Mouse (Mus musculus) forebrain, embryonic 11.5 days (tissue): ENCODE measurements at regions not wholly inside any gene's neighbourhood (a gene's known extent, or its start where the extent isn't known, plus 50 kb on each side); places are given as distances from the start of the nearest gene placed in this dataset.
A peak's percentile ranks its signal among the peaks of the same experiment; 100 is the strongest.

ENCODE experiments used
- ATAC-seq: fragments of 200-750 bp; cut with Nextera tagmentation; replicated peaks from 2 replicates; pipeline ENCODE4 v1.8.0; 2017; ENCODE audit warnings: moderate TSS enrichment; ENCODE audit not compliant: low FRiP score
- DNase-seq: peaks from one replicate; pipeline ENCODE4 v3.0.0-alpha.2; 2017; ENCODE audit warnings: low spot score
- H3K27ac ChIP-seq: fragments of 300-500 bp; sonication (generic); 2 replicates; pipeline ENCODE4 v1.5.1; 2014; ENCODE audit warnings: low read depth, low read length
- H3K27me3 ChIP-seq: fragments of 300-500 bp; sonication (generic); 2 replicates; pipeline ENCODE4 v1.6.1; 2014; ENCODE audit warnings: mild to moderate bottlenecking, low read length, mixed read lengths; ENCODE audit not compliant: control insufficient read depth, insufficient read depth
- H3K36me3 ChIP-seq: fragments of 300-500 bp; sonication (generic); 2 replicates; pipeline ENCODE4 v1.6.1; 2014; ENCODE audit warnings: mild to moderate bottlenecking, low read length, moderate library complexity, mixed read lengths; ENCODE audit not compliant: control insufficient read depth, insufficient read depth
- H3K4me1 ChIP-seq: fragments of 300-500 bp; sonication (generic); replicated peaks from 2 replicates; pipeline ENCODE4 v1.6.1; 2014; ENCODE audit warnings: low read length, mixed read lengths; ENCODE audit not compliant: control insufficient read depth, insufficient read depth
- H3K4me2 ChIP-seq: fragments of 300-500 bp; sonication (generic); 2 replicates; pipeline ENCODE4 v1.6.1; 2014; ENCODE audit warnings: low read depth, mild to moderate bottlenecking, low read length, moderate library complexity, mixed read lengths; ENCODE audit not compliant: severe bottlenecking
- H3K4me3 ChIP-seq: fragments of 300-500 bp; sonication (generic); 2 replicates; pipeline ENCODE4 v1.5.1; 2014; ENCODE audit warnings: low read depth, low read length
- H3K9ac ChIP-seq: fragments of 300-500 bp; sonication (generic); 2 replicates; pipeline ENCODE4 v1.6.1; 2014; ENCODE audit warnings: low read length
- H3K9me3 ChIP-seq: fragments of 300-500 bp; sonication (generic); 2 replicates; pipeline ENCODE4 v1.6.1; 2016; ENCODE audit warnings: low read length, mixed read lengths; ENCODE audit not compliant: control insufficient read depth
- WGBS: fragments of 180-500 bp; shearing (Covaris S2); extraction: QIAGEN DNeasy Blood & Tissue Kit; methylation state at CpG from one replicate; pipeline ENCODE4 v1.1.7; 2014; 5-methylcytosine and 5-hydroxymethylcytosine counted together

- no peak for DNase-seq
- Histone ChIP-seq H3K27ac (no peak overlapping the region), H3K4me3 (no peak overlapping the region), H3K9ac (peak overlapping the region; percentile 5; the same call in 1 of the 2 replicates), H3K4me1 (no peaks in the 10 kb centered on the region; the same call in 1 of the 2 replicates), H3K9me3 (no peaks in the 10 kb centered on the region), H3K36me3 (no peaks in the 10 kb centered on the region), H3K4me2 (peak overlapping the region; percentile 43), H3K27me3 (peaks cover 13% of the 10 kb centered on the region)
- WGBS = 19% methylated on average over 22 of the region's 22 CpGs
- no peak; the same call in 1 of the 2 replicates for ATAC-seq
Measured at GRCm38 (mm10) chr5:120251697-120252401, 135.6 kb downstream of the Rbm19 start.

- no peaks in the 10 kb centered on the region for H3K36me3 ChIP-seq
- DNase-seq (peak; percentile 62), ATAC-seq (0 out of 2 replicates have a peak, but pooled peaks have one; percentile 21)
- no peaks in the 10 kb centered on the region; the same call in 1 of the 2 replicates for H3K4me1 ChIP-seq
- peaks cover 2% of the 10 kb centered on the region; the same call in 1 of the 2 replicates for H3K9me3 ChIP-seq
- WGBS = 12% methylated on average over 8 of the region's 8 CpGs
- H3K9ac ChIP-seq = no peak overlapping the region
- H3K4me2 ChIP-seq = no peak overlapping the region
- H3K27me3 ChIP-seq = peaks cover 13% of the 10 kb centered on the region
- H3K4me3 ChIP-seq = no peak overlapping the region
- H3K27ac ChIP-seq = no peak overlapping the region
Measured at GRCm38 (mm10) chr5:120252551-120252950, 136.3 kb downstream of the Rbm19 start.

- Histone ChIP-seq H3K36me3 (no peaks in the 10 kb centered on the region), H3K9me3 (no peaks in the 10 kb centered on the region), H3K9ac (no peak overlapping the region), H3K4me1 (no peaks in the 10 kb centered on the region; the same call in 1 of the 2 replicates), H3K4me2 (no peak overlapping the region), H3K27me3 (no peaks in the 10 kb centered on the region), H3K27ac (no peak overlapping the region), H3K4me3 (no peak overlapping the region)
- DNase-seq = no peak
- 41% methylated on average over 14 of the region's 14 CpGs for WGBS
- ATAC-seq = no peak
Measured at GRCm38 (mm10) chr5:120262715-120263273, 146.5 kb downstream of the Rbm19 start.

GRCm38 (mm10) chr5:120269416-120269860, 153.2 kb downstream of the Rbm19 start:
- Histone ChIP-seq H3K27ac (peak overlapping the region; percentile 50), H3K27me3 (no peaks in the 10 kb centered on the region), H3K4me1 (peaks cover 8% of the 10 kb centered on the region; the same call in 1 of the 2 replicates), H3K4me2 (peak overlapping the region; percentile 34; the same call in 1 of the 2 replicates), H3K4me3 (no peak overlapping the region), H3K36me3 (no peaks in the 10 kb centered on the region), H3K9ac (peak overlapping the region; percentile 18; the same call in 1 of the 2 replicates), H3K9me3 (no peaks in the 10 kb centered on the region)
- ATAC-seq (no peak), DNase-seq (peak; percentile 60)
- 22% methylated on average over 22 of the region's 22 CpGs for WGBS

- ATAC-seq (peak; percentile 36; the same call in 1 of the 2 replicates), DNase-seq (peak; percentile 65)
- Histone ChIP-seq H3K9me3 (no peaks in the 10 kb centered on the region), H3K9ac (no peak overlapping the region), H3K27ac (peak overlapping the region; percentile 39; the same call in 1 of the 2 replicates), H3K4me3 (no peak overlapping the region), H3K4me2 (no peak overlapping the region), H3K27me3 (no peaks in the 10 kb centered on the region), H3K4me1 (peaks cover 8% of the 10 kb centered on the region; the same call in 1 of the 2 replicates), H3K36me3 (no peaks in the 10 kb centered on the region)
- 48% methylated on average over 14 of the region's 14 CpGs for WGBS
Measured at GRCm38 (mm10) chr5:120270887-120271616, 154.8 kb downstream of the Rbm19 start.

- no peak overlapping the region for H3K4me2 ChIP-seq
- no peak overlapping the region for H3K4me3 ChIP-seq
- peaks cover 11% of the 10 kb centered on the region for H3K27me3 ChIP-seq
- peaks cover 7% of the 10 kb centered on the region; the same call in 1 of the 2 replicates for H3K4me1 ChIP-seq
- H3K9ac ChIP-seq = no peak overlapping the region
- DNase-seq (no peak), ATAC-seq (no peak)
- WGBS = 86% methylated on average over 9 of the region's 9 CpGs
- no peaks in the 10 kb centered on the region for H3K9me3 ChIP-seq
- no peaks in the 10 kb centered on the region for H3K36me3 ChIP-seq
- no peak overlapping the region for H3K27ac ChIP-seq
Measured at GRCm38 (mm10) chr5:120276229-120276628, 155.3 kb upstream of the Lhx5 start.

- H3K36me3 ChIP-seq = no peaks in the 10 kb centered on the region
- H3K4me1 ChIP-seq = peaks cover 21% of the 10 kb centered on the region; the same call in 1 of the 2 replicates
- WGBS = 1% methylated on average over 13 of the region's 13 CpGs
- 0 out of 2 replicates have a peak overlapping the region, but pooled peaks have one; percentile 5 for H3K9ac ChIP-seq
- no peak overlapping the region for H3K4me3 ChIP-seq
- H3K9me3 ChIP-seq = no peaks in the 10 kb centered on the region
- ATAC-seq (no peak), DNase-seq (no peak)
- 0 out of 2 replicates have a peak overlapping the region, but pooled peaks have one; percentile 6 for H3K4me2 ChIP-seq
- H3K27ac ChIP-seq = no peak overlapping the region
- H3K27me3 ChIP-seq = peaks cover 19% of the 10 kb centered on the region
Measured at GRCm38 (mm10) chr5:120280321-120280720, 151.2 kb upstream of the Lhx5 start.

- Histone ChIP-seq H3K9me3 (no peaks in the 10 kb centered on the region), H3K27ac (no peak overlapping the region), H3K4me2 (peak overlapping the region; percentile 15; the same call in 1 of the 2 replicates), H3K4me1 (peaks cover 21% of the 10 kb centered on the region; the same call in 1 of the 2 replicates), H3K4me3 (no peak overlapping the region), H3K27me3 (peaks cover 19% of the 10 kb centered on the region), H3K36me3 (no peaks in the 10 kb centered on the region), H3K9ac (no peak overlapping the region; the same call in 1 of the 2 replicates)
- peak; percentile 57 for DNase-seq
- 1% methylated on average over 22 of the region's 22 CpGs for WGBS
- ATAC-seq = no peak
Measured at GRCm38 (mm10) chr5:120280991-120281602, 150.4 kb upstream of the Lhx5 start.
